Mouse (Mus musculus): ENCODE measurements around the gene Phc2. TPM values are rescaled to one million over a fixed set of nuclear protein-coding genes. Genes with fewer than 3 reads are reported as not detected.

Phc2 gene
- polyA plus RNA-seq, 1 experiment from 2014 or later: 81.6 TPM

DNA sequence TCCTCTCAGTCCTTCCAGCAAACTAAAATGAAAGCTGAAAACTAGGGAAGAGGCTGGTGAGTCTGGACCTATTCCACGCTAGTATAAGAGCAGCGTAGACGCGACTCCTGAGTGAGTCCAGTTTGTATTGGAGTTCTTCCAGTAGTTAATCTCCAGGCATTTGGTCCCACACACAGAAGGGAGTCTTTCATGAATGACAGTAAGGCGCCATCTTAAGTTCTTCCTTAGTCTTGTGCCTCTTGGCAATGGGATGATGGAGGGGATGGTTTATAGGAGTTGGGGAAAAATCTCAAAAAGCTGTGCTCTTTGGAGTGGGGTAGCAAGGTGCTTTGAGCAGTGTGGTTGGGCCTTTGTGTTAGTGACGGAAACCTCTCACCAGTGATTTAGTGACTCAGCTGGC, 75.8 kb downstream of the Phc2 start:
- Histone ChIP-seq H3K9ac (replicated peaks) (no peak overlapping the region), H3K27ac (no peak overlapping the region), H3K36me3 (peaks cover 32% of the 10 kb centered on the region), H3K4me3 (replicated peaks) (peak overlapping the region; percentile 97), H3K4me2 (peak overlapping the region; percentile 94), H3K9me3 (no peaks in the 10 kb centered on the region), H3K27me3 (peaks cover 4% of the 10 kb centered on the region; the same call in 1 of the 2 replicates), H3K4me1 (replicated peaks) (peaks cover 62% of the 10 kb centered on the region)
- 85% methylated on average over 6 of the region's 6 CpGs for WGBS
- ATAC-seq (ENCODE audit: insufficient number of reproducible peaks, insufficient read depth, low FRiP score, low TSS enrichment, low read depth): no peak

GRCm38 (mm10) chr4:128732794-128733193, 78.3 kb downstream of the Phc2 start:
- ATAC-seq (ENCODE audit: insufficient number of reproducible peaks, insufficient read depth, low FRiP score, low TSS enrichment, low read depth): no peak
- 63% methylated on average over 5 of the region's 5 CpGs for WGBS
- Histone ChIP-seq H3K27ac (no peak overlapping the region), H3K9ac (replicated peaks) (no peak overlapping the region), H3K9me3 (no peaks in the 10 kb centered on the region), H3K4me2 (no peak overlapping the region), H3K4me3 (replicated peaks) (no peak overlapping the region), H3K27me3 (no peaks in the 10 kb centered on the region), H3K4me1 (replicated peaks) (peaks cover 74% of the 10 kb centered on the region), H3K36me3 (peaks cover 48% of the 10 kb centered on the region)

GRCm38 (mm10) chr4:128733496-128733895, 79.0 kb downstream of the Phc2 start:
- WGBS: 69% methylated on average over 6 of the region's 6 CpGs
- H3K36me3 ChIP-seq: peaks cover 55% of the 10 kb centered on the region
- H3K27ac ChIP-seq: no peak overlapping the region
- no peak overlapping the region for H3K4me3 ChIP-seq (replicated peaks)
- ATAC-seq (ENCODE audit: insufficient number of reproducible peaks, insufficient read depth, low FRiP score, low TSS enrichment, low read depth): no peak
- H3K9me3 ChIP-seq: no peaks in the 10 kb centered on the region
- peak overlapping the region; percentile 18; the same call in 1 of the 2 replicates for H3K4me2 ChIP-seq
- peak overlapping the region; percentile 28; the same call in 1 of the 2 replicates for H3K9ac ChIP-seq (replicated peaks)
- H3K27me3 ChIP-seq: no peaks in the 10 kb centered on the region
- peaks cover 79% of the 10 kb centered on the region for H3K4me1 ChIP-seq (replicated peaks)

GRCm38 (mm10) chr4:128734217-128734616, 79.7 kb downstream of the Phc2 start:
- WGBS: 59% methylated on average over 5 of the region's 5 CpGs
- Histone ChIP-seq H3K27ac (0 out of 2 replicates have a peak overlapping the region, but pooled peaks have one; percentile 41), H3K4me2 (peak overlapping the region; percentile 4; the same call in 1 of the 2 replicates), H3K27me3 (no peaks in the 10 kb centered on the region), H3K4me3 (replicated peaks) (no peak overlapping the region), H3K36me3 (peaks cover 55% of the 10 kb centered on the region), H3K4me1 (replicated peaks) (peaks cover 72% of the 10 kb centered on the region), H3K9me3 (no peaks in the 10 kb centered on the region), H3K9ac (replicated peaks) (peak overlapping the region; percentile 28; the same call in 1 of the 2 replicates)
- ATAC-seq (ENCODE audit: insufficient number of reproducible peaks, insufficient read depth, low FRiP score, low TSS enrichment, low read depth): no peak

DNA sequence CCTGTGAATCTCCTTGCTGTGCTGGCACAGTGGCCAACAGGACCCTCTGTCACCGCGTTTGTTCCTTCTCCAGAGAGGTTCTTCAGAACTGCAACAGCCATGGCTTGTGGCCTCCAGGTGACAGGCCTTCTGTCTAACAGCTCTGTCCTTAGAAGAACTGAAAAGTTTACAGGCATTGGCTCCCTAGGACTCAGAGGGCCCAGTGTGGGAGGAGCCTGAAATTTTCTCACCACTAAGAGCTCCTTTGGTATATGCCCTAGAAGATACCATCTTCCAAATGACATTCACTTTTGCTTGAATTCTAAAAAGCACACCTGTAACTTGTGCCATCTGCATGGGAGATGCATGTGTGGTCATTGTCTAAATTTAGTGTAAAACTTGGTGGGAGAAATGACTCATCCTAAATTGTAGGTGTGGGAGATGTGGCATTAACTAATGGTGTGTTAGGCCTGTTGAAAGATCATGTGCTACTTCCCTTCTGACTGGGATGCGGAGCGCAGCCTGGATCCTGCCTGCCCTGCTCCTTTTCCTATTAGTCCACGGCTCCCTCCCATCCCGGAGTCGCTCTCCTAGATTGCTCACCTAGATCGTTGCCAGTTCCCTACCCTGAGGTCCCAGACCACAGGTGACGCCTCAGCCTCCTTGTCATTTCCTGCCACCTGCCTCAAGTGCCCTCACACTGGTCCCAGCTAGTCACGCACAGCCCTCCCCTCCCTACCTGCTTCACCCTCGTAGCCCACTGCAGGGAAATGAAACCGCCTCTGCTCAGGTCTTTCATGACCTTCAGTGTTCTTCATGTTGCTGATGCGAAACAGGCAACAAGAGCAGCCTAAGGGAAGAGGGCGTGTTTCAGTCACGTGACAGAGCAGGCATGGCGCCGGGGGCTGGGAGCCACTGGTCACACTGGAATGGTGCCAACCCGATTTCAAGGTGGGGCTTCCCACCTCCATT, 80.5 kb downstream of the Phc2 start:
- H3K4me2 ChIP-seq: peak overlapping the region; percentile 19; the same call in 1 of the 2 replicates

DNA sequence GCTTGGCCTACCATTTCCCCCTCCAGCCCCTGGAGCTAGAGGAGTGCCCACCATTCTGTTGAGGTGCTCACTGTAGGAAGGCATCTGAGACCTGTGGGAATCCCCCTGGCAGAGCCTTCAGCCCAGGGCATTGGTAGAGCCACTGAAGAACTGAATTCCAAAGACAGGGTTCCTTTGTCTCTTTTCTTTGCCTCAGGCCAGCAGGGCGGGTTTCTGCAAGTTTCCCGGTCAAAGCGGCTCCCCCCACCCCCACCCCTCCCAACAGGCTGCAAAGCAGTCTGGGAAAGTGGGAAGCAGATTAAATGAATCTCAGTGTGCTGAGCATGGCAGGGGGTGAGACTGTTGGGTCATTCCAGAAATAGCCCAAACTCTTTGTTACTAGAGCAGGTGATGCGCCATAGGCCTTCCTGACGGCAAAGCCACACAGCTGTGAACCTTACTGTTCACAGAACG, 82.7 kb downstream of the Phc2 start:
- Histone ChIP-seq H3K27ac (peak overlapping the region; percentile 90), H3K4me3 (replicated peaks) (0 out of 2 replicates have a peak overlapping the region, but pooled peaks have one; percentile 6), H3K9ac (replicated peaks) (0 out of 2 replicates have a peak overlapping the region, but pooled peaks have one; percentile 34), H3K4me2 (peak overlapping the region; percentile 36), H3K9me3 (no peaks in the 10 kb centered on the region), H3K4me1 (replicated peaks) (peaks cover 62% of the 10 kb centered on the region), H3K27me3 (no peaks in the 10 kb centered on the region), H3K36me3 (peaks cover 39% of the 10 kb centered on the region)
- WGBS: 38% methylated on average over 6 of the region's 6 CpGs
- ATAC-seq (ENCODE audit: insufficient number of reproducible peaks, insufficient read depth, low FRiP score, low TSS enrichment, low read depth): no peak

More for the DNA sequence above, 80.5 kb downstream of the Phc2 start:
- Histone ChIP-seq H3K27me3 (no peaks in the 10 kb centered on the region), H3K4me3 (replicated peaks) (0 out of 2 replicates have a peak overlapping the region, but pooled peaks have one; percentile 6), H3K4me1 (replicated peaks) (peaks cover 65% of the 10 kb centered on the region), H3K27ac (peak overlapping the region; percentile 70), H3K9ac (replicated peaks) (no peak overlapping the region), H3K36me3 (peaks cover 55% of the 10 kb centered on the region), H3K9me3 (no peaks in the 10 kb centered on the region)
- WGBS: 71% methylated on average over 18 of the region's 18 CpGs
- ATAC-seq (ENCODE audit: insufficient number of reproducible peaks, insufficient read depth, low FRiP score, low TSS enrichment, low read depth): no peak

DNA sequence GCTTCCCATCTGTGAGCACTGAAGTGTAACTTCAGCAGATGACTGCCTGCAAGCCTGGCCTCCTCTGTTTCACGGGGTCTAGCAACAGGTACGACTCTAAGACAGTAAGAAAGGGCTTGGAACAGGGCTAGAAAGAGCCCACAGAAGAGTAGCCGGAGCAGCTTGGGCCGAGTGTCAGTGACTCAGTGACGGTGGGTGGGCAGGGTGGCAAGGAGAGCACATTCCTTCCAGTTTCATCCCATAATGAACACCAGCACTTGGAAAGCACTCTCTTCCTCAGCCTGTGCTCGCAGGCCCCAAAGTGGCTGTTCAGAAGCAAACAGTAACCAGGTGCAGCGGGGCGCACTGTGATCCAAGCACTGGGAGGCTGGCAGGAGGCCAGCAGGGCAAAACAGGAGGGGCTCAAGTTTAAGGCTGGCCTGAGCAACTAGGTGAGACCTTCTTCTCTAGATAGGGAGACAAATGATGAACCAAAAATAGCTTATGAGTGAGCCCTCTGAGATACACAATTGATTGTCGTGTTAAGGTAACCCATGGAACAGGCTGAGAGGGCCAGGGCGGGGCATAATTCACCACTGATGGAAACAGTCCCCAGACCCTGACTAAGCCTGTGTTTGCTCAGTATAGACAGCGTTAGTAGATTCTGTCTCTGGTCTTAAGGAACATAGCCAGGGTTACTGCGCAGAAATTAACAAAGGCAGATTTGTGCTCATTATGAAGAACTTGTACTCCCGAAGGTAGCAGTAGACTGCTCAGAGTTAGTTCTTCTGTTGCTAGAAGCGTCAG, 83.5 kb downstream of the Phc2 start:
- Histone ChIP-seq H3K4me2 (no peak overlapping the region), H3K27ac (peak overlapping the region; percentile 90), H3K4me1 (replicated peaks) (peaks cover 70% of the 10 kb centered on the region), H3K4me3 (replicated peaks) (no peak overlapping the region), H3K9me3 (no peaks in the 10 kb centered on the region), H3K9ac (replicated peaks) (0 out of 2 replicates have a peak overlapping the region, but pooled peaks have one; percentile 19), H3K36me3 (peaks cover 47% of the 10 kb centered on the region), H3K27me3 (no peaks in the 10 kb centered on the region)
- no peak for ATAC-seq (ENCODE audit: insufficient number of reproducible peaks, insufficient read depth, low FRiP score, low TSS enrichment, low read depth)
- WGBS: 67% methylated on average over 14 of the region's 14 CpGs

DNA sequence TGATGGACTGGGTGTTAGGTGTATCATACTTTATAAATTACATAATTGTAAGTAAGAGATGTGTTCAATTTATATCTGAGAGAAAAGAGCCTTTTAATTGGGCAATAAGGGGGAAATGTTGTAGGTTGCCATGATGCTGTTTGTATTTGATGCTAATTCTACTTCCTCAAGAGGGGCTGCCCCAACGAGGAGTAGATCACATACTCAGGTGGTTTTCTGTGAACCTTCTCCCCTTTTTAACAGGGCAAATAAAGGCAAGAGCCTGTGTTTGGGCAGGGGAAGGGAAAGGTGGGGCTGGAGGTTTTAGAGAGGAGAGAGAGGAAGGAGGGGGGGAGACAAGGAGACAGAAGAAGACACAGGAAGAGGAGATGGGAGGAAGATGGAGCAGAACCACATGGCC, 86.4 kb downstream of the Phc2 start:
- H3K9ac ChIP-seq (replicated peaks): no peak overlapping the region
- ATAC-seq (ENCODE audit: insufficient number of reproducible peaks, insufficient read depth, low FRiP score, low TSS enrichment, low read depth): no peak
- no peak overlapping the region for H3K4me2 ChIP-seq
- peaks cover 55% of the 10 kb centered on the region for H3K36me3 ChIP-seq
- 56% methylated on average over 1 of the region's 1 CpGs for WGBS
- H3K4me1 ChIP-seq (replicated peaks): peaks cover 44% of the 10 kb centered on the region
- no peaks in the 10 kb centered on the region for H3K9me3 ChIP-seq
- no peak overlapping the region for H3K27ac ChIP-seq
- H3K27me3 ChIP-seq: no peaks in the 10 kb centered on the region
- no peak overlapping the region for H3K4me3 ChIP-seq (replicated peaks)

DNA sequence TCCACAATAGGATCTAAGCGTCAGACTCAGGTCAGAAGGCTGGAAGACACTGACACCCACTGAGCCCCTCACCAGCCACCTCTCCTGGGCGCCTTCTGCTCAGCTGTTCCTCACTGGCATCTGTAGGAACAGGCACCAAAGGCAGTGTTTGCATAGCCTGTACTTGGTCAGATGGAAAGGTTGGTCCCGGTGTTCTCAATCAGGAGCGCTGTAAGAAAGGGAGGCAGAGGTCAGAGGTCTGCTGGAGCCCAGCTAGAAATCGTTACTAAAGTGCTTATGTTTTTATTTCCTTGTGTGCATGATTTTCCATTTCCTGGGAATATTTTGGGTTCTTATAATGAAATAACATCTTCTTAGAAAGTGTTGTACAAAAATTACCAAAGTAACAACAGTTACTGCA, 87.4 kb downstream of the Phc2 start:
- peaks cover 34% of the 10 kb centered on the region for H3K4me1 ChIP-seq (replicated peaks)

GRCm38 (mm10) chr4:128742379-128742970, 88.0 kb downstream of the Phc2 start:
- Histone ChIP-seq H3K9ac (replicated peaks) (0 out of 2 replicates have a peak overlapping the region, but pooled peaks have one; percentile 23), H3K36me3 (peaks cover 61% of the 10 kb centered on the region), H3K4me3 (replicated peaks) (no peak overlapping the region), H3K27ac (peak overlapping the region; percentile 17; the same call in 1 of the 2 replicates), H3K4me2 (no peak overlapping the region), H3K9me3 (no peaks in the 10 kb centered on the region), H3K27me3 (no peaks in the 10 kb centered on the region), H3K4me1 (replicated peaks) (peaks cover 29% of the 10 kb centered on the region)
- WGBS: 75% methylated on average over 10 of the region's 10 CpGs
- ATAC-seq (ENCODE audit: insufficient number of reproducible peaks, insufficient read depth, low FRiP score, low TSS enrichment, low read depth): no peak

More for the DNA sequence above, 87.4 kb downstream of the Phc2 start:
- WGBS: 61% methylated on average over 5 of the region's 5 CpGs
- Histone ChIP-seq H3K27me3 (no peaks in the 10 kb centered on the region), H3K9ac (replicated peaks) (no peak overlapping the region), H3K9me3 (no peaks in the 10 kb centered on the region), H3K36me3 (peaks cover 55% of the 10 kb centered on the region), H3K27ac (0 out of 2 replicates have a peak overlapping the region, but pooled peaks have one; percentile 12), H3K4me3 (replicated peaks) (no peak overlapping the region), H3K4me2 (no peak overlapping the region)
- no peak for ATAC-seq (ENCODE audit: insufficient number of reproducible peaks, insufficient read depth, low FRiP score, low TSS enrichment, low read depth)

Measured in limb, embryonic 12.5 days (tissue).